ENCODE assay signal across 8 mouse cellular contexts in genomic region chr11:4261188-4261494, GRCm38 (mm10). TPM values are rescaled to one million over a fixed set of nuclear protein-coding genes. Genes with fewer than 3 reads are reported as not detected.
DNase-seq lines count a peak whose midpoint lies in the region; ATAC-seq and TF ChIP-seq lines count a peak whose summit lies in the region.

No protein-coding gene starts in this region.

- WGBS in hindbrain, embryonic 11.5 days: 43% methylated on average over 7 of the region's 7 CpGs
- WGBS in hindbrain, embryonic 16.5 days: 43% methylated on average over 7 of the region's 7 CpGs
- 49% methylated on average over 7 of the region's 7 CpGs for WGBS in heart, postnatal 0 days

- no peak for ATAC-seq in hindbrain, embryonic 11.5 days (ENCODE audit: low FRiP score)
- ATAC-seq in hindbrain, embryonic 16.5 days: no peak
- ATAC-seq in heart, postnatal 0 days (ENCODE audit: insufficient read depth, low read depth): peak; percentile 21; the same call in 1 of the 2 replicates

- TF ChIP-seq EP300 in heart, postnatal 0 days (IDR thresholded peaks at IDR 0.05; ENCODE audit: low read depth): no peak

- H3K9ac ChIP-seq in hindbrain, embryonic 11.5 days (ENCODE audit: low read depth, low read length): no peak overlapping the region
- H3K9ac ChIP-seq in hindbrain, embryonic 16.5 days (ENCODE audit: low read depth, low read length): no peak overlapping the region
- H3K9ac ChIP-seq in heart, postnatal 0 days (replicated peaks; ENCODE audit: low read depth, low read length): no peak overlapping the region

- H3K4me1 ChIP-seq in hindbrain, embryonic 11.5 days (replicated peaks; ENCODE audit: control insufficient read depth, insufficient read depth, low read length): 0 out of 2 replicates have a peak, but pooled peaks cover 4% of the 10 kb centered on the region
- H3K4me1 ChIP-seq in hindbrain, embryonic 16.5 days (ENCODE audit: control insufficient read depth, insufficient read depth, low read depth, low read length): peaks cover 14% of the 10 kb centered on the region
- peaks cover 36% of the 10 kb centered on the region for H3K4me1 ChIP-seq in heart, postnatal 0 days (ENCODE audit: control insufficient read depth, insufficient read depth)

- H3K27ac ChIP-seq in hindbrain, embryonic 11.5 days (ENCODE audit: low read depth, low read length): no peak overlapping the region
- H3K27ac ChIP-seq in hindbrain, embryonic 16.5 days (ENCODE audit: low read depth, low read length): no peak overlapping the region
- 0 out of 2 replicates have a peak overlapping the region, but pooled peaks have one; percentile 13 for H3K27ac ChIP-seq in heart, postnatal 0 days (ENCODE audit: low read depth)

- H3K4me3 ChIP-seq in hindbrain, embryonic 11.5 days (ENCODE audit: low read depth, low read length): no peak overlapping the region
- no peak overlapping the region for H3K4me3 ChIP-seq in hindbrain, embryonic 16.5 days (ENCODE audit: low read length)
- no peak overlapping the region for H3K4me3 ChIP-seq in heart, postnatal 0 days (ENCODE audit: low read depth, low read length)

- H3K36me3 ChIP-seq in hindbrain, embryonic 11.5 days (ENCODE audit: control insufficient read depth, insufficient read depth, low read length): no peaks in the 10 kb centered on the region
- H3K36me3 ChIP-seq in hindbrain, embryonic 16.5 days (ENCODE audit: control insufficient read depth, insufficient read depth, low read length): no peaks in the 10 kb centered on the region
- no peaks in the 10 kb centered on the region for H3K36me3 ChIP-seq in heart, postnatal 0 days (replicated peaks; ENCODE audit: control insufficient read depth, insufficient read depth, low read length)

- no peak overlapping the region for H3K4me2 ChIP-seq in hindbrain, embryonic 11.5 days (replicated peaks; ENCODE audit: low read depth, low read length)
- no peak overlapping the region for H3K4me2 ChIP-seq in hindbrain, embryonic 16.5 days (ENCODE audit: low read length)
- no peak overlapping the region for H3K4me2 ChIP-seq in heart, postnatal 0 days (ENCODE audit: low read depth, low read length)

- TF ChIP-seq CTCF in heart, postnatal 0 days (IDR thresholded peaks at IDR 0.05; ENCODE audit: low read depth): peak; percentile 42

- DNase-seq in hindbrain, embryonic 11.5 days (ENCODE audit: low spot score): peak; percentile 71
- peak; percentile 81 for DNase-seq in MN1 (ENCODE audit: low spot score)
- DNase-seq in cerebellum, postnatal 10 days: peak; percentile 75 to 81
- DNase-seq in heart, postnatal 0 days (ENCODE audit: low spot score): peak; percentile 27
- peak; percentile 56 for DNase-seq in left cerebral cortex, postnatal 4 days
- peak; percentile 49 for DNase-seq in mesoderm, embryonic 11.5 days (ENCODE audit: low read depth, low spot score)
- peak; percentile 32 to 49 for DNase-seq in thymus, adult 18-20 months

- H3K27me3 ChIP-seq in hindbrain, embryonic 11.5 days (ENCODE audit: control insufficient read depth, insufficient read depth, low read length): peaks cover 15% of the 10 kb centered on the region
- peaks cover 16% of the 10 kb centered on the region for H3K27me3 ChIP-seq in hindbrain, embryonic 16.5 days (replicated peaks; ENCODE audit: control insufficient read depth, insufficient read depth, low read length)
- peaks cover 15% of the 10 kb centered on the region for H3K27me3 ChIP-seq in heart, postnatal 0 days (ENCODE audit: control insufficient read depth, insufficient read depth, low read length)

- H3K9me3 ChIP-seq in hindbrain, embryonic 11.5 days (ENCODE audit: control insufficient read depth, low read length): no peaks in the 10 kb centered on the region
- H3K9me3 ChIP-seq in hindbrain, embryonic 16.5 days (ENCODE audit: control insufficient read depth, low read length): no peaks in the 10 kb centered on the region
- no peaks in the 10 kb centered on the region for H3K9me3 ChIP-seq in heart, postnatal 0 days (replicated peaks; ENCODE audit: control insufficient read depth, low read length)

- intact Hi-C loops in left cerebral cortex, postnatal 4 days (cut with DNase I): loop anchor here (10.0 kb wide), 1 partner anchor 604 kb away; no protein-coding TSS in a partner anchor

RNA-seq across cellular contexts. Expression of gene Lif, which starts 3.8 kb away (rescaled TPM):
- not detected in 2 replicates for polyA plus RNA-seq in hindbrain, embryonic 11.5 days (2014; fragmentation: Nextera tagmentation; extraction: Ambion mirVana)
- 0.05 TPM in 1 of 2 replicates, not detected in the other for polyA plus RNA-seq in hindbrain, embryonic 16.5 days (2015; fragmentation: Nextera tagmentation; extraction: Ambion mirVana)
- 0.54 and 0.73 TPM in 2 replicates for total RNA-seq in heart, postnatal 0 days (2014; rRNA removed; ENCODE audit: low replicate concordance)
- polyA plus RNA-seq in heart, postnatal 0 days (2015; fragmentation: Nextera tagmentation; extraction: Ambion mirVana): 0.32 and 0.71 TPM in 2 replicates
- under 1 TPM; 0.08 TPM for total RNA-seq in left cerebral cortex, postnatal 4 days (2021)

RNA-seq across cellular contexts. Expression of gene Osm, which starts 24.9 kb away (rescaled TPM):
- polyA plus RNA-seq in hindbrain, embryonic 11.5 days (2014; fragmentation: Nextera tagmentation; extraction: Ambion mirVana): not detected in 2 replicates
- not detected in 2 replicates for polyA plus RNA-seq in hindbrain, embryonic 16.5 days (2015; fragmentation: Nextera tagmentation; extraction: Ambion mirVana)
- total RNA-seq in heart, postnatal 0 days (2014; rRNA removed; ENCODE audit: low replicate concordance): 0.84 TPM in 1 of 2 replicates, not detected in the other
- 0.10 TPM in 1 of 2 replicates, not detected in the other for polyA plus RNA-seq in heart, postnatal 0 days (2015; fragmentation: Nextera tagmentation; extraction: Ambion mirVana)
- under 1 TPM in 1 of 2 experiments, not detected in 1; 0.30 TPM for total RNA-seq in left cerebral cortex, postnatal 4 days (2021)

RNA-seq across cellular contexts. Expression of gene Castor1, which starts 43.1 kb away (rescaled TPM):
- polyA plus RNA-seq in hindbrain, embryonic 11.5 days (2014; fragmentation: Nextera tagmentation; extraction: Ambion mirVana): 2.1 and 3.4 TPM in 2 replicates
- 6.7 and 7.4 TPM in 2 replicates for polyA plus RNA-seq in hindbrain, embryonic 16.5 days (2015; fragmentation: Nextera tagmentation; extraction: Ambion mirVana)
- 25.1 and 32.6 TPM in 2 replicates for total RNA-seq in heart, postnatal 0 days (2014; rRNA removed; ENCODE audit: low replicate concordance)
- 8.1 and 8.4 TPM in 2 replicates for polyA plus RNA-seq in heart, postnatal 0 days (2015; fragmentation: Nextera tagmentation; extraction: Ambion mirVana)
- 1 to 10 TPM; 1.8 to 1.9 TPM for total RNA-seq in left cerebral cortex, postnatal 4 days (2021)

Comparison
In these comparisons a context has a peak if more than half of its experiments do, and no peak if none do; other contexts are left out.
1. DNase-seq: peak in every context shown above with its lines; median percentile 81 in MN1; 78 in cerebellum, postnatal 10 days; 71 in hindbrain, embryonic 11.5 days; 56 in left cerebral cortex, postnatal 4 days; 49 in mesoderm, embryonic 11.5 days; 40 in thymus, adult 18-20 months; 27 in heart, postnatal 0 days.